Mouse (Mus musculus): ENCODE measurements at regions not wholly inside any gene's neighbourhood (a gene's known extent, or its start where the extent isn't known, plus 50 kb on each side); places are given as distances from the start of the nearest gene placed in this dataset.

DNA sequence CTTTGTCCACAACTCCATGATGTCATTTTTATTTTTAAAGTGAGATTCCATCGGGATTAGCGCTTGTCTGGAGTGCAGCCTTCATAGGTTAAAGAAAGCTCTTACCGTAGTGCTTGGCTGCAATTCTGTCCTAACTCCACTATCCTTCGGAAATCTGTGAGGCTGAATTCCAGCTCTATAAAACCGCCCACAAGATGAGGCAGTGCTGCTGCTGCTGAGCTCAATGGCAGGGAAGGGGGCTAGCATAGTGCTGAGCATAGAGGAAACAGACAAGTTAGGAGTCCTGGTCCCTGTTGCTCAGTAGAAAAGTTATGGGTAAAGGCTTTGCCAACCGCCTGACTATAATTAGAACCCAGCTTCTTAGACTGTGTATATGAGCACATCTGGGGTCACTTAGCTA lies 163.5 kb downstream of the Maf start:
- DNase-seq = no peak

DNA sequence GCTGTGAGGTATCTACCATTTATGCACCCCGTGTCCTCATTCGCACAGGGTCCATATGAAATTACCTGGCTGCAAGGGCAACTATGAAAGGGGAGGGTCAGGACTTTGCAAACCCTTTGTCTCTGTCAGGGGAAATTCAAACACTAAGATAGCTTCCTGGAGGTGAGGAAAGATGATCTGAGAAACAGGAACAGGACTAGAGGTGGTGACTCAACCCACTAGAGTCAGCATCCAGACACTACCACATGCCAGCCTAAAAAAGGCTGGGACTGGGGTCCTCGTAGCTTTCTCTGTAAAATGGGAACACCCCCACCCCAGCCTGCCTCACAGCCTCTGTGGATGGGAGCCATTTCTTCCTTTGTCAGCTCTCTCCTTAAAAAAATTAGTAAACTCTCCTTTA lies 164.7 kb downstream of the Maf start:
- no peak for DNase-seq

GRCm38 (mm10) chr8:115539600-115539999 lies 168.0 kb downstream of the Maf start:
- DNase-seq = no peak

- DNase-seq = no peak
Measured at GRCm38 (mm10) chr8:115538236-115538635, 169.4 kb downstream of the Maf start.

DNA sequence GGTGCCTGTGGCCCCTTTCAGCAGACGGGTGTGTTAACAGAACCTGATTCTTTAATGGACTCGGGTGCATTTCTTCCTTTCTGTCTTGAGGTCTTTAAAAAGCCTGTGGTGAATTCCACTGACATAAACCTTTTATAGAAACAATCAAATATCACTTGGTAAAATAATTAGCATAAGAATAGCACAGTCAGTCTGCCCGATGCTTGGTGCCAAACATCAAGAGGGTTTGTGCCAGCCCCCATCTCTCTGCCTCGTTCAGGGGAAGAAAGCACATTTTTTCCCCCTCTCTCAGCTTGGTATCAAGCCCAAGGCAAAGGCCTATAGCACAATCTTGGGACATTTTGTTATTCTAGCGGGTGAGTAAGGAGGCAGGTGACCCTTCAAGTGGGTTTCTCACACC lies 169.8 kb downstream of the Maf start:
- DNase-seq = no peak

GRCm38 (mm10) chr8:115536554-115537346 lies 170.8 kb downstream of the Maf start:
- DNase-seq = peak; percentile 15

GRCm38 (mm10) chr8:115536001-115536400 lies 171.6 kb downstream of the Maf start:
- DNase-seq = peak; percentile 18

GRCm38 (mm10) chr8:115534030-115534429 lies 173.6 kb downstream of the Maf start:
- DNase-seq = no peak

GRCm38 (mm10) chr8:115531343-115531742 lies 176.3 kb downstream of the Maf start:
- no peak for DNase-seq

DNA sequence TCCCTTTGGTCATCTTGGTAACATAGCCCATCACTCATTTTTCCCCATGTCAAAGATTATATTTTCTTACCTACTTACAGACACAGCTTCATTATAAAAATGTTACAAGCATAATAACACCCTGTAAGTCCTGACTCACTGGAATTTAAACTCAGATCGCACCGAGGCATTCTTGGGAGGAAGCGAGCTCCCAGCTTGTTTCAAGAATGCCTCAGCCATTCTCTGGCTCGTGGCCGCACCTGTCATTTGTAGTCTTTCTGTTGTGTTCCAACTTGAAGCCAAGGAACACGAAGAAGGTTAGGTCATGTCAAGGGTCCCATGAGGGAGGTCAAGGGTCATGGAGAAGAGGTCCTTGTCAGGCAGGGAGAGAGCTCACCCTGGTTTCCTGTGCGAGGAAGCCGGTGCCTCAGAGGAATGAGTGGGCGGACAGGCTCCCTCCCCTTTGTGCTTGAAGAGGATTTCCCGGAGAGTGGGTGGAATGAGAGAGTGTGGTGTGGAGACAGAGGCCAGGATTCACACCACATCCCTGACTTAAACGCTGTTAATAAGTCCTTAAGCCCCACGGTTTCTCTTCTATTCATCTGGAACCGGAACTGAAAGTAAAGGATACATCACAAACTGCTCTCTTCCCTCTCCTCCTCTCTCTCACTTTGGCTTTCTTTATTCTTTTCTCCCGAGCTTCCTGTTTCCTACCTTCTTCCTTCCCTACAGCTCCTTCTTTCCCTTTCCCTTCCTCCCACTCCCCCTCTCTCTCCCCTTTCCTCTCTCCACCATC lies 177.8 kb downstream of the Maf start:
- DNase-seq = no peak

- DNase-seq = no peak
Measured at GRCm38 (mm10) chr8:115528879-115529278, 178.7 kb downstream of the Maf start.

DNA sequence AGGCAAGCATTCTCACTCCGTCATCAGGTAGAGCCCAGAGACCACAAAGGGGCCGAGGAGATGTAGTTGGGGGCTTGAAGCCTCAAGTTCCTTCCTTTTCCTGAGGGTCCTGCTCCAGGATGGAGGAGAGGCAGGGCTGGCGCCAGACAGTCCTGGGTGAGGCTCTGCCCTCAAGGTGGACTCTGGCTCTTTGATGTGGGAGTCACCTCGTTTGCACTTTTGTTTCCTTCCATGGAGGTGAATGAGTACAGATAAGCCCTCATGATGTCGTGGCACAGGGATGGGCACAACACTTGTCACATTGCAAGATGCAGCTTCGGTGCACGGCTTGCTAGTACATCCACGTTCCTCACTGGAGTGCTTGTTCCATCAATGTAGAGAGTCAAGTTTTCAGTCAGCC lies 182.4 kb downstream of the Maf start:
- no peak for DNase-seq

DNA sequence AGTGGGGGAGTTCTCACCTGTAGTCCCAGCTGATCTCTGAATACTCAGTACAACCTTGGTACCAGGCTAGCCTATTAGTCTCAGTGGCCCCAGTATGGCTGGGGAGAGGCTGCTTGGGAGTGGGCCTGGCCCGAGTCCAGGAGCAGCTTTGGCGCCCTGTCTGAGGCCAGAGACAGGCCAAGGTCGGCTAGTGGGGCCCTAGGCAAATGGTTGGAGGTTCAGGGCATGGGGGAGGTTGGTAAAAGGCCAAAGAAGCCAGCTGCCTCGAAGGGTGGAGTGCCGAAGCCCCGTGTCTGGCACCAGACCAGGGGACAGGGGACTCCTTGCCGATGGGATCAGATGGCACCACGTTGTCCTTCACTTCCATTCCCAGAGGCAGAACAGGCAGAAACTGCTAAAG lies 182.9 kb downstream of the Maf start:
- peak; percentile 19 for DNase-seq

DNA sequence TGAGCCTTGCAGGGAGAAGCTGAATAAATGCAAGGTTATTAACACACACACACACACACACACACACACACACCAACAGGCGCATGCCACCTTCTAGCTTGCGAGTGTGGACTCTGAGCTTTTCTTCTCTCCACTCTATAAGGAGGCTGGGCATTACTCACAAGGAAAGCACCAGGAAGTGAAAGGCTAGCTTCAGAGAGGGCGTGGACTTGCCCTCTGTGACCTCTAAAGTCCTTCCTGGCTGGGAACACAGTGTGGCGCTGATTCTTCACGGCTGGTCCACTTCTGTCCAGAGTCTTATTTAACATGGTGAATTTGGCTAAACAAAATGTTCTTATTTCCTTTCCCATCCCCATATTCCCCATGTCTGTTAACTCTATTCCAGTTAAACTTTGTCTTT lies 185.1 kb downstream of the Maf start:
- no peak for DNase-seq

- DNase-seq = no peak
Measured at GRCm38 (mm10) chr8:115515647-115516046, 191.9 kb downstream of the Maf start.

DNA sequence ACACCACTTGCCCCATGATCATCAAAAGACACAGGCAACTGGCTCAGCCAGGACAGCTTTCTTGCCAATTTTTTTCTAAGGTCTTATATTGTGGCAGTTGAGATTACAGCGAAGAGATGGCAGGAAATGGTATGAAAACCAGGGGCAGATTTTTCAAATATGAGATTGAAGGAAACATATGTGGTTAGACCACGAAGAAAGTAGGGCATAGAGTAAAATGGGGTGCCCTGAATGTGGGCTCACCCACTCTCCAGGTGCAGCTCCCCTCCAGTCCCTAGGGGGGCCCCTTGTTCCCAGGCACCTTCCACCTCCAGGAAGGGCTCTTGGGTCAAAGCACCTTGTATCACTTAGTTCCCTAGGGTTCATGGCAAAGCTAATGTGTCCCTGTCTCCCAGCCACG lies 193.1 kb downstream of the Maf start:
- DNase-seq = no peak

DNA sequence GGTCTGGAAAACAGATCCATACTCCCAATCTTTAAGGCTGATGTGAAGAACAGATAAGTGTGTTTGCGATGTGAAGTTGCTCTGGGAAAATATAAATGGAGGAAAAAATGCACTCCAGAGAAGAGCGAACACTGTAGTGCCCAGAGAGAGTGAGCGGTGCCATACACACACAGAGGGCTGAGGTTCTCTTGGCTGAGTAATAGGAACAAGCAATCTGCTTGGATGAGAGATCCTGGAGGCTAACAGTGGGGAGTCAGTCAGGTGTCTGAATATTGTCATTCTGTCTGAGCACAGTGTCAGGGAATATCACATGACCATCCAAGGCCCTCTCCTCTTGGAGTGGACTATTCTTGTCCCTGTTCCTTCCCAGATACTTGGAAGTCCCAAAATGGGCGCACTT lies 200.4 kb downstream of the Maf start:
- DNase-seq = peak; percentile 71

DNA sequence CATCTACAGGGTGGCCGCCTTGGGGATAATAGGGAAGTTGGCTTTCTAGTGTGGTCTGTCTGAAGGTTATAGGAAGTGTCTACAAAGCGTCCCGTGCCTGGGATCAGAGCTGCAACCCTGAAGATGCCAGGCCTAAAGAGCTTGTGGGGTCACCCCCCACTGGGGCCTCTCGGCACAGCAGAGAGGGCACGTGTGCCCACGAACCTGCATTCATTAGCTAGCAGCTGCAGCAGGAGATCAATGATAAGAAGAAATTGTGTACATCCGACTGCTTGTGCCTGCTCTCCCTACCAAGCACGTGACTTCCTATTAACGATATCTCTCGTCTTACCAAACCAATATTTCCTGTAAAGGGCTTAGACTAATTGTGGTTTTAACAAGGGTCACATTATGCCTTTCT lies 200.9 kb downstream of the Maf start:
- DNase-seq = no peak

GRCm38 (mm10) chr8:115496016-115496415 lies 211.6 kb downstream of the Maf start:
- no peak for DNase-seq

DNA sequence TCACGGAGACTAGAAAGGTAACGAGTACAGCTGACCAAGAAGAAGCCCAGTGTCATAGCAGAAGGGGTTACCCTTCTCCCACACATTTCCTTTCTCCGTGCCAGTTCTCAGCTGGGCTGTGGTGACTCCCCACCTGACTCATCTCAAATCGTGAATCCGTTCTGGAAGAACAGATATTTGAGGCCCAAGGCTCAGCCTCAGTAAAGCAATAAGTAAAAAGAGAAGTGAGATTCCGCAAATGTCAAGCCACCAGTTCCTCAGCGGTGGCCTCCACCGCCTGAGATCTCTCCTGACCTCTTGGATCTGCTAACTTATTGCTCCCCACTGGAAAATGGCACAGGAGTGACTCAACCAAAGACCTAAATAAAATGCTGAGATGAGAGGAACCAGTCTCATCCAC lies 213.2 kb downstream of the Maf start:
- no peak for DNase-seq

- DNase-seq = no peak
Measured at GRCm38 (mm10) chr8:115486904-115487303, 220.7 kb downstream of the Maf start.

DNA sequence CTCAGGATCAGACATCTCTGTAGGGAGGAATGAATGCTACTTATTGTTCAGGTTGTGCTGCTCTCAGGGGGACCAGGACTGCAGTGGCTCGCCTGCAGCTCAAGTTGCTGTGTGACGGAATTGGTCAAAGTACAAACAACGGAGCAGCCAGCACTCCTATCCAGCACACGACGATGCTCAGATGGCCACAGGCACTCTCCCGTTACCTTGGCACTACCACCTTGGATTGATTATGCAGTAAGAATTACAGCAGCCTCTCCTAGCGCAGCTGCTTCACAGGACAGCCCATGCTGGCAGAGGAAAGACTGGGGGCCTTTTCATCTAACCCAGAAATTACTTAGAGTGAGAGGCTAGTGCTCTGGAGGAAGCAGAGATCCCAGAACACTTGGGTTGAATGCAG lies 226.5 kb downstream of the Maf start:
- no peak for DNase-seq

DNA sequence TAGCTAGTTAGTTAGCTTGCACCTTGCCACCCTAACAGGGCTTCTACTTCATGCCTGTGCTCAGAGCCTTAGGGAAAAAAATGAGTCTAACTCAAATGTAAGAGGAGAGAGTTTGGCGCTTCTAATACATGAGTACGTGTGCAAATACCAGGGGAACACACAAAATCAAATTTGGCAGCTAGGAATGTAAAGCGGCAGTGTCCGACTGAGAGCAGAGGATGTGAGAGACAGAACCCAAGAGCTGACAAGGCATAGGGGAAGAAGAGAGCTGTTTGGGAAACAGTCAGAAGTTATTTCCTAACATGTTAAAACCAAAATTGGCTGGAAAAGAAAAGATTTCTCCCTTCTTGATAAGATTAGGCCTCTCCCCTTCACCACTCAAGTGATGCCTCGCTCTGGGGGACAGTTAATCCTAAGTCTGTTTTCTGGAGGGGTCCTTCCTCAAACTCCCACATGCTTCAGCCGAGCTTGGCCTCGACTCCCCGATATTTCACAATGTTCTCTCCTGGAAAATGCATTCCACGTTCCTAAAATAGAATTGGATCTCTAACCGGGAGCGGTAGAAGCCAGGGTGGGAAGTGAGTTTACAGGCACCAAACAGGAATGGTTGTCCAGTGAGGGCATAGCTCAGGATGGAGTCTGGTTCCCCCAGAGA lies 229.1 kb downstream of the Maf start:
- no peak for DNase-seq

DNA sequence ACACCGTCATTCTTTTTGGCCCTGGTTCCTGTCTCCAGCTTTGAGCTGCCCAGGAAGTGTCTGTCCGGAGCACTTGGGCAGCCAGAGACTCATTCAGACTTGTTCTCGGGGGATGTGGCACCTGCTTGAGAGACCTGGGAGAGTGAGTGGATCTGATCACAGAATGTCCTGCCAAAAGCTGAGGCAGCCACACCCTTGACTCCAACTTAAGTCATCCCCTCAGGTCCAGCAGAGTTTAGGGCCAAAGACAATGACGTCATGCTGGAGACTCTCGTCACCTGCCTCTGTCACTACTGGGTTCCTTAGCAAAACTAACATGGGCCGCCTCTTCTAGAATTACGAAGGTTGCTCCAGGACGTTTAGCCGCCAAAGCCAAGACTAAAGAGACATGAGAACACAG lies 231.5 kb downstream of the Maf start:
- peak; percentile 46 for DNase-seq
